Mouse (Mus musculus) forebrain, embryonic 10.5 days (tissue): Measurements from ENCODE around the gene Ncoa5. TPM values are rescaled to one million over a fixed set of nuclear protein-coding genes. Genes with fewer than 3 reads are reported as not detected.
A peak's percentile ranks its signal among the peaks of the same experiment; 100 is the strongest.

Experiments
- DNase-seq: peaks from one replicate; pipeline ENCODE4 v3.0.0-alpha.2; 2017; ENCODE audit warnings: low spot score; ENCODE audit errors: extremely low spot score
- H3K27ac ChIP-seq: fragments of 300-500 bp; sonication (generic); 2 replicates; pipeline ENCODE4 v1.5.1; 2016; ENCODE audit warnings: mild to moderate bottlenecking
- H3K27me3 ChIP-seq: fragments of 300-500 bp; sonication (generic); 2 replicates; pipeline ENCODE4 v1.6.1; 2016; ENCODE audit warnings: mild to moderate bottlenecking; ENCODE audit not compliant: poor library complexity, severe bottlenecking
- H3K36me3 ChIP-seq: fragments of 300-500 bp; sonication (generic); replicated peaks from 2 replicates; pipeline ENCODE4 v1.6.1; 2016; ENCODE audit warnings: mild to moderate bottlenecking, moderate library complexity
- H3K4me1 ChIP-seq: fragments of 300-500 bp; sonication (generic); 2 replicates; pipeline ENCODE4 v1.6.1; 2016
- H3K4me3 ChIP-seq: fragments of 300-500 bp; sonication (generic); 2 replicates; pipeline ENCODE4 v1.5.1; 2016; ENCODE audit warnings: mild to moderate bottlenecking, moderate library complexity
- H3K9me3 ChIP-seq: fragments of 300-500 bp; sonication (generic); 2 replicates; pipeline ENCODE4 v1.6.1; 2016; ENCODE audit warnings: mild to moderate bottlenecking, moderate library complexity
- WGBS: fragments of 180-500 bp; shearing (Covaris S2); methylation state at CpG from one replicate; pipeline ENCODE4 v1.1.7; 2016; 5-methylcytosine and 5-hydroxymethylcytosine counted together
- polyA plus RNA-seq: library from polyadenylated mRNA; unstranded; fragments of >200 nt; fragmentation: Nextera tagmentation; extraction: Ambion mirVana; gene quantifications from 2 replicates; pipeline ENCODE4 v1.2.1, GENCODE M21; 2016

The Ncoa5 gene
- polyA plus RNA-seq: 101 and 103 TPM in 2 replicates

DNA sequence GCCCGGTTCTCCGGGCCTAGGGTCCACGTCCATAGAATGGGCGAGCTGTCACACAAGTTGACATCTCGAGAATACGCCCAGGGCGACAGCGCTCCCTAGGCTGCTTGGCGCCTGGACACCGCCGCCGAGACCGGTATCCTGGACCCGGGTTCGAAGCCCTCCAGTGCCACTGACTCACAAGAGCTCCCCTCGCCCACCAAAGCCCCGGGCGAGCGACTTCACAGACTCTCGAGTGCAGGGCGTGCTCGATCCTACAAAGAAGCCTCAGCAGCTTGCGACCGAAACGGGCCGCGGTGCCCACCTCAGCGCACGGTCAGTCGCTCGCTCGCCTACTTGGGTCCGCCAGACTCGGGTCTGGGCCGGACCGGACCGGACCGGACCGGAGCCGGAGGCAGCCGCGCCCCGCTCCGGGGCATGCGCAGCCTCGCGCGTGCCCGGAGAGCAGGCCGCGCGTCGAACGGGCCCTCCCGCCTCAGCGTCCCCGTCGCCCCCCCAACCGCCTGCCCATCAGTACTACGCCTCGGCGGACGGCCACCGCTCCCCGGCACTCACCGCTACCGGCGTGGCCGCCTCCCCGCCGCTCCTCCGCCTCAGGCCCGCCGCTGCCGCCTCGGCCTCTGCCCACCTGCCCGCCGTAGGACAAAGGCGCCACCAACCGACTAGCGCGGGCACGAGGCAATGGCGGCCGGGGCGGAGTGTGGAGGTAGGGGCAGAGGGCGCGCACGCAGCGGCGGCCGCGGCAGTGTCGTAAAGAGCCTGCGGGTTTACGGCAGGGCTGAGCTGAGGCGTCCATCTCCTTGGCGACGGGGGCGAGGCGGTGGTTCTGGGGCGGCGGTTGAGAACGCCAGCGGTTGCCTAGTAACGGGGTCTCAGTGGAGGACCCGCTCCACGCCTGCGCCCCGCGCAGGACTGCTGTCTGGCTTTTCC, at the start of gene Ncoa5:
Gene Ncoa5, minus strand, starts transcription at position 737 of the 927 bp plus-strand sequence.
- WGBS: under 1% methylated on average over 108 of the region's 111 CpGs
- Histone ChIP-seq H3K36me3 (peaks cover 10% of the 10 kb centered on the region; the same call in 1 of the 2 replicates), H3K4me1 (peaks cover 40% of the 10 kb centered on the region), H3K27me3 (no peaks in the 10 kb centered on the region), H3K27ac (peak within 1 kb of the TSS; percentile 100), H3K4me3 (peak within 1 kb of the TSS; percentile 94), H3K9me3 (no peaks in the 10 kb centered on the region)
- peak; percentile 99 for DNase-seq

DNA sequence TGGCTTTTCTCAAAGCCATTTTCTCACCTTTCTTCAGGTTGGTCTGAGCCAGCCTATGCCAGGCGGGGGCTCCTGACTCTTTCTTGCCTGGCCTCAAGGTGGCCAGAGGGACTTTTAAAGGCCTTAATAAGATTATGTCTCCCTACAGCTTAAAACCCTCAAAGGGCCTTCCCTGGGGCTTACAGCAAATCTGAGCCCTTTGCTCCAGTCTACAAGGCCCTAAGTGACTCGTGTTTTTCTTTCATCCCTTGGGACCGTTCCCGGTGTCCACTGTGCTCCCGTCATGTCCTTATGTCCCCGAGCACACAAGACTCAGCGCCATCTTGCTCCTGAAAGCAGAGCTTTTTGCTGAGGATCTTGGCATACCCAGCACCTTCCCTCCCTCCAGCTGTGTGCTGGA, 46.6 kb upstream of the Ncoa5 start:
- 6% methylated on average over 7 of the region's 7 CpGs for WGBS

DNA sequence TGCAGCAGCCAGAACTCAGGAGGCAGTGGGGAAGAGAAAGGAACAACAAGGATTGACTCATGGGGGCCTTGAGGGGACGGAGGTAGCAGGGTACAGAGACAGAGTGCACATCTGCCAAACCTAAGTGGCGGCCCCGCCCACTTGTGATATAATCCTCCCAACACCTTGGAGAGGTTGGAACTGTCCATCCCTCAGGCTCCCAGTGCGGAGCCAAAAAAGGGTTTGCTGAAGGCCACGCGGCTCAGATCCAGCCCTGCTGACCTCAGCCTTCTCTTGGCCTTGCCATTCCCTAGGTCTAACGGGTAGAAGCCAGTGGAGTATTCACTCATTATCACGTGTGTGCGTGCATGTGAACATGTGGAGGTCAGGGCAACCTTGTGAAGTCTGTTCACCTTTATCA, 46.0 kb upstream of the Ncoa5 start:
- Histone ChIP-seq H3K27ac (no peak overlapping the region), H3K4me3 (no peak overlapping the region), H3K4me1 (peaks cover 54% of the 10 kb centered on the region), H3K27me3 (peaks cover 75% of the 10 kb centered on the region), H3K36me3 (no peaks in the 10 kb centered on the region), H3K9me3 (no peaks in the 10 kb centered on the region)
- 19% methylated on average over 9 of the region's 9 CpGs for WGBS
- DNase-seq: no peak

More for the DNA sequence above, 46.6 kb upstream of the Ncoa5 start:
- no peak overlapping the region for H3K4me3 ChIP-seq
- no peak overlapping the region for H3K27ac ChIP-seq
- H3K36me3 ChIP-seq: no peaks in the 10 kb centered on the region
- H3K27me3 ChIP-seq: peaks cover 71% of the 10 kb centered on the region
- peaks cover 48% of the 10 kb centered on the region for H3K4me1 ChIP-seq
- no peak for DNase-seq
- no peaks in the 10 kb centered on the region for H3K9me3 ChIP-seq

GRCm38 (mm10) chr2:165078605-165079004, 43.9 kb upstream of the Ncoa5 start:
- no peak for DNase-seq
- Histone ChIP-seq H3K36me3 (no peaks in the 10 kb centered on the region), H3K4me1 (peaks cover 55% of the 10 kb centered on the region), H3K4me3 (no peak overlapping the region), H3K27ac (no peak overlapping the region), H3K27me3 (peaks cover 86% of the 10 kb centered on the region), H3K9me3 (no peaks in the 10 kb centered on the region)
- WGBS: 34% methylated on average over 10 of the region's 10 CpGs

DNA sequence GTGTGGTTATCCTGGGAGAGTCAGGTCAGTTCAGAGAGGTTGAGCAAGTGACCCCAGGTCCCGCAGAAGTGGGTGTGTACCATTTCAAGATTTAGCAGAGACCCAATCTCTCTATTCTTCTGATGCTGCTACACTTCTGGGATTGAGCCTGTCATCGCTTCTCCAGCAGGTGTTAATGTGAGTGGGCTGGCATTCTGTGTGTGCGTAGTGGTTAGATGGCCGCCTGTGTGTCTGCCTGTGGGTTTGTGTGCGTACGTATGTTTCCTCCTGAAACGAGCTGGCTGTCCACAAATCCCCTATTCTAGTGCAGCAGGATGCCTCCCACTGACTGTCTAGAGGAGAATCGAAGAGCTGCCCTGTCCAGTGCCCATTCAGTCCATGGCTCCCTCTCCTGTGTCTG, 43.4 kb upstream of the Ncoa5 start:
- H3K4me3 ChIP-seq: no peak overlapping the region
- WGBS: 61% methylated on average over 8 of the region's 8 CpGs
- no peak overlapping the region for H3K27ac ChIP-seq
- H3K36me3 ChIP-seq: no peaks in the 10 kb centered on the region
- peaks cover 59% of the 10 kb centered on the region for H3K4me1 ChIP-seq
- peaks cover 92% of the 10 kb centered on the region for H3K27me3 ChIP-seq
- DNase-seq: no peak
- H3K9me3 ChIP-seq: no peaks in the 10 kb centered on the region

- H3K4me3 ChIP-seq: peak overlapping the region; percentile 23; the same call in 1 of the 2 replicates
- WGBS: 1% methylated on average over 9 of the region's 9 CpGs
- peaks cover 100% of the 10 kb centered on the region for H3K27me3 ChIP-seq
- peak; percentile 54 for DNase-seq
- H3K27ac ChIP-seq: peak overlapping the region; percentile 56
- H3K9me3 ChIP-seq: no peaks in the 10 kb centered on the region
- peaks cover 59% of the 10 kb centered on the region for H3K4me1 ChIP-seq
- H3K36me3 ChIP-seq: no peaks in the 10 kb centered on the region
Measured at GRCm38 (mm10) chr2:165077055-165077454, 42.4 kb upstream of the Ncoa5 start.

DNA sequence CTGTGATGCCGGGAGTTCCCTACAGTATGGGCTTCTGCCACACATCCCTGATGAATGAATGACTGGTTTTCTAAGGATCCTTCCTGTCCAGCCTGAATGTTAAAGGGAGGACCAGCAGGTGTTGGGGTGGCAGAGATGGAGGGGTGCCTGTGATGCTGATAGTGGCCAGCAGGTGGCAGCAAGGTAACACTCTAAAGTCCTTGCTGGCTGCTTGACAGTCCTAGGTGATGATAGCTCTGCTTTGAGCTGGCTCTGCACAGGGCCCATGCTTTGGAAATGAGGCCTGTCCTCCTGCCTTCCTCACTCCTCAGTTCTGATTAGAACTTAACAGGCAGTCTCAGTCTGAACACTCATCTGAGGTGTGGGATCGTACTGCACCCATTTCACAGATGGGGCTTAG, 40.3 kb upstream of the Ncoa5 start:
- Histone ChIP-seq H3K9me3 (no peaks in the 10 kb centered on the region), H3K36me3 (no peaks in the 10 kb centered on the region), H3K27ac (no peak overlapping the region), H3K4me3 (no peak overlapping the region), H3K4me1 (peaks cover 55% of the 10 kb centered on the region), H3K27me3 (peaks cover 99% of the 10 kb centered on the region)
- DNase-seq: peak; percentile 82
- WGBS: 30% methylated on average over 2 of the region's 2 CpGs

- H3K27ac ChIP-seq: no peak overlapping the region
- no peaks in the 10 kb centered on the region for H3K36me3 ChIP-seq
- H3K27me3 ChIP-seq: peaks cover 99% of the 10 kb centered on the region
- no peak overlapping the region for H3K4me3 ChIP-seq
- WGBS: 63% methylated on average over 11 of the region's 11 CpGs
- H3K9me3 ChIP-seq: no peaks in the 10 kb centered on the region
- DNase-seq: no peak
- peaks cover 56% of the 10 kb centered on the region for H3K4me1 ChIP-seq
Measured at GRCm38 (mm10) chr2:165074081-165074884, 39.6 kb upstream of the Ncoa5 start.

DNA sequence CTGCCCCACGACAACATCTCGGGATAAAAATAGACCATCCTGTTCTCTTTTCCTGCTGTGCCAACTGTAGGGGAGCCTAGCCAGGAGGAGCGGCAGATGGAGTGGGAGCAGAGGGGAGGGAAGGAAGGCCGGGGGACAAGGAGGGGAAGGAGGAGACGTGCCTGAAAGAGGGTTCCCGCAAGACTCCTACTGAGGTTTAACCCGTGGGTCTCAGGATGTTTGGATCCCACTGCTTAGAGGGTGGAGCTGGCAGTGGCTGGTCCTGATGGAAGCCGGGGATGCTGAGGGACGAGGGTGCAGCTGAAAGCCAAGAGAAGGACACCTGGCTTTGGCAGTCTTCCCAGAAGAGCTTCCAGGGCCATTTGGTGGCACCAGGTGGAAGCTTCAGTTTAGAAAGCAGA, 38.7 kb upstream of the Ncoa5 start:
- Histone ChIP-seq H3K27me3 (peaks cover 95% of the 10 kb centered on the region), H3K36me3 (no peaks in the 10 kb centered on the region), H3K9me3 (no peaks in the 10 kb centered on the region), H3K4me3 (no peak overlapping the region), H3K27ac (no peak overlapping the region), H3K4me1 (peaks cover 47% of the 10 kb centered on the region)
- WGBS: 31% methylated on average over 9 of the region's 9 CpGs
- no peak for DNase-seq

DNA sequence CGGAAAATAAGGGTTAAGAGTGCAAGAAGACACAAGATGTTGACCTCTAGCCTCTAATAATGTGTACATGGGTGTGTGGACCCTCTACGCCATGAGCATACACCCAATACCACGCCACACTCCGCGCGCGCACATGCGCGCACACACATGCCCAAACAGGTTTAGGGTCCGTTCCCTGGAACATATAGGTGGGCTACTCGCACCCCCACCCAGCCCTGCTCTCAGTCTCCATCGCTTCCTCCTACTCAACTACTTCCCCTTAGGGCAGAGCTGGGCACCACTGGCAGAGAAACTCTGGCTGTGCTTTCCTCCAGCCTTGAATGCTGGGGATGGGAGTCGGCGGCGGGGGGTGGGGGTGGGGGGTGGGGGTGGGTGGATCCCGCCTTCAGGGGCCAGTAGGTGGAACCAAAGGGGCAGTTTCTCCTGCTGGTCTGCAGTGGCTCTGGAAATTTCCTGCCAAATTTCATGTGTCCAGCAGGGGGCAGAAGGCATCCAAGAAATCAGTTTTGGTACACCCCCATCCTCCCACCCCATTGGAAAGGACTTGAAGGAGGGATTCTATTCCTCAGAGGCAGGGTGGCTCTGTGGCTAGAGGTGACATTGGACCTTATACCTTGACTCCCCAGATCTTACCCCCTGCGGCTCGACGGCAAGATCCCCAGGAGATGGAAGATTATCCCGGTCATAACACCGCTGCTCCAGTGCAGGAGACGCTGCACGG, 35.6 kb upstream of the Ncoa5 start:
- H3K27me3 ChIP-seq: peaks cover 67% of the 10 kb centered on the region
- H3K9me3 ChIP-seq: no peaks in the 10 kb centered on the region
- H3K27ac ChIP-seq: 0 out of 2 replicates have a peak overlapping the region, but pooled peaks have one; percentile 1
- peak overlapping the region; percentile 32 for H3K4me3 ChIP-seq
- no peaks in the 10 kb centered on the region for H3K36me3 ChIP-seq
- WGBS: 22% methylated on average over 23 of the region's 23 CpGs
- peaks cover 18% of the 10 kb centered on the region for H3K4me1 ChIP-seq
- peak; percentile 72 for DNase-seq

DNA sequence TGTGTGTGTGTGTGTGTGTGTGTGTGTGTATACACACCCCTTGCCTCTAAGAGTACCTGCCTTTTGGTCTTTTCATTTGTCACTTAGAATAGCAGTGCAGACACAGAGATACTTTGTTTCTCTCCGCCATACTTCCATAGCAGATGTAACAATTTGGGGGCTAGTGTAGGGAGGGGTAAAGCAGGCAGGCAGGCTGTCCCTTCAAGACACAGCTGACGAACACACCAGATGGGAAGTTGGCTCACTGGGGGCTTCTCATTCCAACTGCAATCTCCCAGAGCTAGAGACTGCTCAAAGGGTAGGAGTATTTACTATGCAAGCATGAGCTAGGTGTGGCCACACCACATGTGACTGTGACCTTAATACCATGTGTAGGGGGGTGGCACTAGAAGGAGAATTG, 34.1 kb upstream of the Ncoa5 start:
- DNase-seq: no peak
- Histone ChIP-seq H3K27me3 (peaks cover 53% of the 10 kb centered on the region), H3K4me3 (no peak overlapping the region), H3K4me1 (peaks cover 18% of the 10 kb centered on the region), H3K9me3 (no peaks in the 10 kb centered on the region), H3K27ac (no peak overlapping the region), H3K36me3 (no peaks in the 10 kb centered on the region)
- WGBS: 88% methylated on average over 2 of the region's 2 CpGs

DNA sequence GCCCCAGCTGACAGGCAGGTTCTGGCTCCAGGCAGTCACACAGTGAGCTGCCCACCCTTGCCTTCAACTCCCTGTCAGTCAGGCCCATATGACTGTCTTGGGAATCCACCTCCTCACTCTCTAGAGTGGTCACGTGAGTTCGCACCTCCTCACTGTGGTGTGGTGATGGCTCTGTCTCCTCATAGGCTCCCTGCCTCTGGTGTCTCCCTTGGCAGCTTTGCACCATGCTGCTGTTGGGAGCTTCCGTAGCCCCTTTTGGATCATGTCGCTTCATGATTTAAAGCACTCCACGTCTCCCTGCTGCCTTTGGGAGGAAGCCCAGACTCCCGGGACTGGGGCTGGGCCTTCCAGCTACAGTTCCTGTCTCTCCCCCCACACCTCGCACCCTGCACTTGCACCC, 29.8 kb upstream of the Ncoa5 start:
- Histone ChIP-seq H3K9me3 (no peaks in the 10 kb centered on the region), H3K27me3 (peaks cover 18% of the 10 kb centered on the region), H3K27ac (no peak overlapping the region), H3K4me1 (no peaks in the 10 kb centered on the region), H3K36me3 (no peaks in the 10 kb centered on the region), H3K4me3 (no peak overlapping the region)
- DNase-seq: no peak
- WGBS: 78% methylated on average over 7 of the region's 7 CpGs
